Mouse (Mus musculus) ES-E14 (cell line): ENCODE data around the gene Gpx7. TPM values are rescaled to one million over a fixed set of nuclear protein-coding genes. Genes with fewer than 3 reads are reported as not detected.
A peak's percentile ranks its signal among the peaks of the same experiment; 100 is the strongest.
"Not testable (repeated sequence)": the region's sequence is repeated elsewhere in the genome, so short reads cannot be mapped to it uniquely, and the experiment has no call there.

Experiments
- DNase-seq: peaks from one replicate; pipeline ENCODE4 v3.0.0-alpha.2; 2013; ENCODE audit warnings: low read depth, low spot score
- H3K27ac ChIP-seq: 2 replicates; pipeline ENCODE4 v1.5.1; 2012; ENCODE audit warnings: low read depth, mild to moderate bottlenecking, low read length, moderate library complexity, mixed read lengths; ENCODE audit not compliant: poor library complexity, insufficient read depth, severe bottlenecking
- H3K36me3 ChIP-seq: 2 replicates; pipeline ENCODE4 v1.6.1; 2012; ENCODE audit warnings: mild to moderate bottlenecking, low read length, moderate library complexity, mixed read lengths; ENCODE audit not compliant: control insufficient read depth, poor library complexity, insufficient read depth, severe bottlenecking
- H3K4me1 ChIP-seq, 2 experiments: fragments of 150-350 bp in 1 of 2; sonication (generic) in 1 of 2; 2 replicates each; pipeline ENCODE4 v1.6.1; 2012; ENCODE audit warnings: low read length in 2 of 2, mild to moderate bottlenecking in 1 of 2, mixed read lengths in 1 of 2; ENCODE audit not compliant: control insufficient read depth in 2 of 2, insufficient read depth in 2 of 2, poor library complexity in 1 of 2
- H3K4me3 ChIP-seq, 2 experiments: fragments of 150-350 bp in 1 of 2; sonication (generic) in 1 of 2; 2 replicates each; pipeline ENCODE4 v1.5.1; 2012; ENCODE audit warnings: low read length in 2 of 2, low read depth in 1 of 2, mild to moderate bottlenecking in 1 of 2, mixed read lengths in 1 of 2; ENCODE audit not compliant: insufficient read depth in 1 of 2, poor library complexity in 1 of 2, severe bottlenecking in 1 of 2
- H3K9ac ChIP-seq: 2 replicates; pipeline ENCODE4 v1.6.1; 2012; ENCODE audit warnings: low read depth, mild to moderate bottlenecking, low read length, mixed read lengths; ENCODE audit not compliant: poor library complexity, insufficient read depth, severe bottlenecking
- H3K9me3 ChIP-seq: fragments of 150-350 bp; sonication (generic); 2 replicates; pipeline ENCODE4 v1.6.1; 2012; ENCODE audit warnings: low read depth, mild to moderate bottlenecking, low read length; ENCODE audit not compliant: control insufficient read depth, insufficient read depth
- CHD2 ChIP-seq: IDR thresholded peaks from 2 replicates; pipeline ENCODE4 v1.6.1; 2014; ENCODE audit warnings: mild to moderate bottlenecking, low read depth, low read length, inconsistent platforms
- HCFC1 ChIP-seq: IDR thresholded peaks from 2 replicates; pipeline ENCODE4 v1.6.1; 2012; ENCODE audit warnings: low read length, inconsistent platforms, borderline replicate concordance; ENCODE audit not compliant: insufficient read depth
- MAFK ChIP-seq: IDR thresholded peaks from 2 replicates; pipeline ENCODE4 v1.6.1; 2014; ENCODE audit warnings: mild to moderate bottlenecking, low read depth, low read length, inconsistent platforms; ENCODE audit not compliant: insufficient read depth
- ZC3H11A ChIP-seq: IDR thresholded peaks from 2 replicates; pipeline ENCODE4 v1.6.1; 2012; ENCODE audit warnings: low read depth, mild to moderate bottlenecking, inconsistent platforms, low read length, borderline replicate concordance
- ZNF384 ChIP-seq: IDR thresholded peaks from 2 replicates; pipeline ENCODE4 v1.6.1; 2012; ENCODE audit warnings: low read depth, low read length, inconsistent platforms
- in situ Hi-C, 2 experiments: fragments of 600-800 bp; cut with MboI; formaldehyde crosslinking; loops; one replicate each; pipeline ENCODE4 v1.15.1; 2025; ENCODE audit warnings: low sequenced_read_pairs in 2 of 2, inconsistent platforms in 1 of 2; ENCODE audit not compliant: unreplicated experiment in 2 of 2
- total RNA-seq: library from RNA; depleted of rRNA; stranded (reverse); fragments of 300-350 nt; gene quantifications from 2 replicates; pipeline ENCODE4 v1.2.3, GENCODE M21; 2012; rRNA removed

The Gpx7 gene
- total RNA-seq, 1 experiment, result 18.6 TPM

GRCm38 (mm10) chr4:108360136-108361055 is 46.4 kb downstream of the Gpx7 start:
- peak overlapping the region; percentile 2 to 29; a peak in 2 of 4 replicates for H3K4me3 ChIP-seq
- H3K27ac ChIP-seq, result no peak overlapping the region; the same call in 1 of the 2 replicates
- in situ Hi-C loops, result no loop called here
- peaks cover 23 to 44% of the 10 kb centered on the region in 2 experiments for H3K4me1 ChIP-seq
- H3K9ac ChIP-seq, result no peak overlapping the region
- TF ChIP-seq ZNF384 (no peak), MAFK (no peak), CHD2 (no peak), HCFC1 (no peak), ZC3H11A (no peak)
- no peaks in the 10 kb centered on the region for H3K9me3 ChIP-seq
- no peaks in the 10 kb centered on the region for H3K36me3 ChIP-seq
- no peak for DNase-seq

GRCm38 (mm10) chr4:108358498-108358897 is 48.3 kb downstream of the Gpx7 start:
- no peak for TF ChIP-seq ZNF384
- TF ChIP-seq MAFK, result no peak
- no peak for TF ChIP-seq ZC3H11A
- no peak for TF ChIP-seq HCFC1
- TF ChIP-seq CHD2, result no peak
- Histone ChIP-seq H3K9ac (no peak overlapping the region), H3K4me1 (peaks cover 18 to 38% of the 10 kb centered on the region in 2 experiments), H3K4me3 (no peak overlapping the region), H3K9me3 (no peaks in the 10 kb centered on the region), H3K27ac (no peak overlapping the region), H3K36me3 (no peaks in the 10 kb centered on the region)
- in situ Hi-C loops, result no loop called here
- no peak for DNase-seq

- H3K36me3 ChIP-seq, result no peaks in the 10 kb centered on the region
- no peak overlapping the region for H3K27ac ChIP-seq
These were observed 49.3 kb downstream of the Gpx7 start for GRCm38 (mm10) chr4:108357458-108357857.

GRCm38 (mm10) chr4:108353591-108353990 is 53.2 kb downstream of the Gpx7 start:
- H3K36me3 ChIP-seq, H3K27ac ChIP-seq, DNase-seq, H3K9ac ChIP-seq, in situ Hi-C loops, H3K4me3 ChIP-seq, H3K9me3 ChIP-seq: not testable (repeated sequence)
- H3K4me1 ChIP-seq, result peaks cover 9 to 20% of the 10 kb centered on the region in 2 experiments

More at GRCm38 (mm10) chr4:108357458-108357857, 49.3 kb downstream of the Gpx7 start:
- peaks cover 15 to 33% of the 10 kb centered on the region in 2 experiments for H3K4me1 ChIP-seq
- no peak overlapping the region for H3K9ac ChIP-seq
- no peak for TF ChIP-seq MAFK
- no peak for TF ChIP-seq ZC3H11A
- TF ChIP-seq HCFC1, result no peak
- no peak for TF ChIP-seq ZNF384
- no peak for TF ChIP-seq CHD2
- in situ Hi-C loops, result no loop called here
- DNase-seq, result no peak
- no peaks in the 10 kb centered on the region for H3K9me3 ChIP-seq
- H3K4me3 ChIP-seq, result no peak overlapping the region

- Histone ChIP-seq H3K9ac (0 out of 2 replicates have a peak overlapping the region, but pooled peaks have one; percentile 4), H3K4me1 (peaks cover 9 to 27% of the 10 kb centered on the region in 2 experiments), H3K9me3 (no peaks in the 10 kb centered on the region), H3K4me3 (peak overlapping the region in 1 of 2 experiments; percentile 26; a peak in 2 of 4 replicates), H3K36me3 (no peaks in the 10 kb centered on the region), H3K27ac (no peak overlapping the region)
- in situ Hi-C loops, result no loop called here
- TF ChIP-seq ZC3H11A, result no peak
- DNase-seq, result no peak
These were observed 55.9 kb downstream of the Gpx7 start for GRCm38 (mm10) chr4:108350819-108351218.

Other genes starting within 250 kb of the Gpx7 start
- 37.9 and 50.8 TPM in 2 replicates for gene Echdc2, start 241.5 kb downstream of the Gpx7 start, total RNA-seq
- gene Zyg11a, start 188.9 kb downstream of the Gpx7 start, total RNA-seq, result 10.4 and 12.8 TPM in 2 replicates
- 13.3 and 13.6 TPM in 2 replicates for gene Zyg11b, start 105.9 kb downstream of the Gpx7 start, total RNA-seq
- 24.7 and 37.0 TPM in 2 replicates for gene Coa7, start 78.8 kb downstream of the Gpx7 start, total RNA-seq
- 1.5 and 5.5 TPM in 2 replicates for gene Shisal2a, start 23.6 kb downstream of the Gpx7 start, total RNA-seq
- 27.2 and 32.8 TPM in 2 replicates for gene Tut4, start 52.5 kb upstream of the Gpx7 start, total RNA-seq
- 50.4 and 65.1 TPM in 2 replicates for gene Prpf38a, start 172.4 kb upstream of the Gpx7 start, total RNA-seq
- gene Orc1, start 172.5 kb upstream of the Gpx7 start, total RNA-seq, result 43.3 and 44.5 TPM in 2 replicates
- 77.1 and 112 TPM in 2 replicates for gene Cc2d1b, start 213.0 kb upstream of the Gpx7 start, total RNA-seq